Mouse (Mus musculus): ENCODE measurements at regions not wholly inside any gene's neighbourhood (a gene's known extent, or its start where the extent isn't known, plus 50 kb on each side); places are given as distances from the start of the nearest gene placed in this dataset.

DNA sequence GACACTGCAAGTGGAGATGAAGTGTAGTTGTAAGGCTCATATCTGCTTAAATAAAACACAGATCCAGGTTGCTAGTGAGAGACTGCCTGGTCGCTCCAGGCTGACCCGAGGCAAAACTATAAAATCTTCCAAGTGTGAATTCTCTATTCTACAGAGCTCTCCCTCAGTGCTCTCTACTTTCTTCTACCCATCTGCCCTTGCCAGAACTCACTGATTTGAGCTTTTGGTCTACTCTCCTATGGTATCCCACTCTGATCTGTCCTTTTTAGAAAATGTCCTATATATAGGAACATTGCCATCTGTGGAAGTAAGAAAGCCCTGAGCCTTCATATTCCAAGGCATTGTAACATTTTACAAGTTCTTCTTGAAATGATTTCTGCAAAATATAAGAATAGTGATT is 518.3 kb downstream of the Galc start:
- Histone ChIP-seq H3K4me1 (ENCODE audit: insufficient read depth, low read length) (no peaks in the 10 kb centered on the region), H3K9me3 (ENCODE audit: low read length) (no peaks in the 10 kb centered on the region), H3K4me3 (ENCODE audit: low read length) (no peak overlapping the region), H3K4me2 (ENCODE audit: low read depth, low read length) (no peak overlapping the region), H3K27ac (no peak overlapping the region), H3K36me3 (ENCODE audit: insufficient read depth, low read length) (no peaks in the 10 kb centered on the region), H3K9ac (replicated peaks; ENCODE audit: low read length) (no peak overlapping the region), H3K27me3 (ENCODE audit: insufficient read depth, low read length) (no peaks in the 10 kb centered on the region)
- 64% methylated on average over 2 of the region's 2 CpGs for WGBS
- ATAC-seq (no peak), DNase-seq (ENCODE audit: low spot score) (no peak)
- TF ChIP-seq CTCF (IDR thresholded peaks at IDR 0.05; ENCODE audit: low read depth) = no peak

DNA sequence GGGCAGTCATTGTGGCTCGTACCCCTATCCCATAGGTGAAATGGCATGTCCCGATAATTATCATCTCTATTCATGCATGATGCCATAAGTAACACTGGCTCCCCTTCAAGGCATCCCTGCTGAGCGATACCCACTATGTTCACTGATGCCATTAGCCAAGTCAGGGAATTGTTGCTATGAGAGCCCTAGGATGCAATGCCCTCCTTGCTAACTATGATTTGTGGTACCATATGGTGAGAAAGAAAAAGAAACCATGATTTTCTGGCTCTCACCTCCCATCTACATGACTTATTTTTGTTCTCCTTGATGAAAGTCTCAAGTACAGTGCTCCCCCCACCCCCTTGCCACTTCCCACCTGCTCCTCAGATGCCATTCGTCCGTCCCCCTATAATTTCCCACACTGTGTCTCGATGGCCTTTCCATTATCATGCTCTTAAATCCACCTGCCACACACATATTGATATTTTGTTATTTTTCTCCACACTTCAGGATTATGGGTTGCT is 527.1 kb downstream of the Galc start:
- H3K27me3 ChIP-seq (ENCODE audit: insufficient read depth, low read length) = no peaks in the 10 kb centered on the region
- WGBS = 75% methylated on average over 6 of the region's 6 CpGs
- no peaks in the 10 kb centered on the region for H3K36me3 ChIP-seq (ENCODE audit: insufficient read depth, low read length)
- no peak overlapping the region for H3K27ac ChIP-seq
- ATAC-seq (no peak), DNase-seq (ENCODE audit: low spot score) (no peak)
- TF ChIP-seq CTCF (IDR thresholded peaks at IDR 0.05; ENCODE audit: low read depth) = no peak
- no peak overlapping the region for H3K4me3 ChIP-seq (ENCODE audit: low read length)
- no peaks in the 10 kb centered on the region for H3K9me3 ChIP-seq (ENCODE audit: low read length)
- no peaks in the 10 kb centered on the region for H3K4me1 ChIP-seq (ENCODE audit: insufficient read depth, low read length)
- H3K9ac ChIP-seq (replicated peaks; ENCODE audit: low read length) = no peak overlapping the region
- no peak overlapping the region for H3K4me2 ChIP-seq (ENCODE audit: low read depth, low read length)

DNA sequence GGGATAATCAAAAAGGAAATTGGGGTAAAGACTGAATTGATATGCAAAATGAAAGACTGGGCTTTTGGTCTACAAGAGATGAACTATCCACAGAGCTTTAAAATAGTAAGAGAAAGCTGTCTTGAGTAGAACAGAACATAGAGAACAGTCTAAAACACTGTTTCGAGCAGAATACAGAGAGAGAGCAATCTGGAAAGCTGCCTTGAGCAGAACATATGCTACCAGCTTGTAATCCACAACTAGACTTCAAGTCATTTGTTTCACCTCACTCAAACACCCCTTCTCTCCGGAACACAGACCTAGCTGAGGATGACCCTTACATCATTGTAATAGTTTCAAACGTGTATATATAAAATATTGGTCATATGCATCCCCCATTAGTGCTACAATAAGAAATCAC is 538.7 kb downstream of the Galc start:
- 76% methylated on average over 3 of the region's 3 CpGs for WGBS
- H3K27me3 ChIP-seq (ENCODE audit: insufficient read depth, low read length) = no peaks in the 10 kb centered on the region
- 0 out of 2 replicates have a peak, but pooled peaks cover 6% of the 10 kb centered on the region for H3K9me3 ChIP-seq (ENCODE audit: low read length)
- TF ChIP-seq CTCF (IDR thresholded peaks at IDR 0.05; ENCODE audit: low read depth) = no peak
- H3K4me2 ChIP-seq (ENCODE audit: low read depth, low read length) = no peak overlapping the region
- H3K36me3 ChIP-seq (ENCODE audit: insufficient read depth, low read length) = no peaks in the 10 kb centered on the region
- DNase-seq (ENCODE audit: low spot score) (no peak), ATAC-seq (no peak)
- H3K4me3 ChIP-seq (ENCODE audit: low read length) = no peak overlapping the region
- H3K9ac ChIP-seq (replicated peaks; ENCODE audit: low read length) = no peak overlapping the region
- H3K4me1 ChIP-seq (ENCODE audit: insufficient read depth, low read length) = no peaks in the 10 kb centered on the region
- no peak overlapping the region for H3K27ac ChIP-seq

DNA sequence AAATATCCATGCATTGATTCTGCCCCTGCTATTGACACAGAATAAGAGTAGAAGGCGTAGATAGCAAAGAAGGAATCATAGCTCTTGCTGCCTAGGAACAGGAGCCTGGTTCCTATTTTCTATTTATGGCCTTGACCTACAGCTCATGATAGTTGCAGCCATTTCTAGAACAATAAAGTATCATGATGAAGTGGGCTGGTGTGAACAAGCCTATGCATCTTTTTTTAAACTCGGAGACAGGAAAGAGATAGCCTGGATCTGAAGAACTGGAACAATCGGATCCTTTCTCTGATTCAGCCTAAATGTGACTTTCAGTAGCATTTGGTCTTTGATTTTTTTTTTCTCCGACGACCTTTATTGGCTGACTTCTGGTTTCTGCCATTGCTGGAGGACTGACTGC is 541.4 kb downstream of the Galc start:
- 84% methylated on average over 5 of the region's 5 CpGs for WGBS
- H3K4me2 ChIP-seq (ENCODE audit: low read depth, low read length) = no peak overlapping the region
- ATAC-seq = no peak

More for the DNA sequence above, 541.4 kb downstream of the Galc start:
- H3K27ac ChIP-seq = no peak overlapping the region
- H3K36me3 ChIP-seq (ENCODE audit: insufficient read depth, low read length) = no peaks in the 10 kb centered on the region
- H3K4me3 ChIP-seq (ENCODE audit: low read length) = no peak overlapping the region
- DNase-seq (ENCODE audit: low spot score) = no peak
- no peaks in the 10 kb centered on the region for H3K27me3 ChIP-seq (ENCODE audit: insufficient read depth, low read length)
- H3K9me3 ChIP-seq (ENCODE audit: low read length) = 0 out of 2 replicates have a peak, but pooled peaks cover 6% of the 10 kb centered on the region
- TF ChIP-seq CTCF (IDR thresholded peaks at IDR 0.05; ENCODE audit: low read depth) = no peak
- no peaks in the 10 kb centered on the region for H3K4me1 ChIP-seq (ENCODE audit: insufficient read depth, low read length)
- H3K9ac ChIP-seq (replicated peaks; ENCODE audit: low read length) = no peak overlapping the region
